Mouse (Mus musculus) neural tube, embryonic 15.5 days (tissue): ENCODE measurements around the gene En1. TPM values are rescaled to one million over a fixed set of nuclear protein-coding genes. Genes with fewer than 3 reads are reported as not detected.

Experiments used
- ATAC-seq: fragments of 200-750 bp; cut with Nextera tagmentation; 2 replicates; pipeline ENCODE4 v1.8.0; 2017; ENCODE audit warnings: mild to moderate bottlenecking, moderate TSS enrichment, moderate library complexity; ENCODE audit not compliant: low FRiP score
- H3K27ac ChIP-seq: fragments of 300-500 bp; sonication (generic); replicated peaks from 2 replicates; pipeline ENCODE4 v1.5.1; 2015; ENCODE audit warnings: mild to moderate bottlenecking, inconsistent platforms
- H3K27me3 ChIP-seq: fragments of 300-500 bp; sonication (generic); replicated peaks from 2 replicates; pipeline ENCODE4 v1.6.1; 2015; ENCODE audit warnings: inconsistent platforms
- H3K36me3 ChIP-seq: fragments of 300-500 bp; sonication (generic); 2 replicates; pipeline ENCODE4 v1.6.1; 2015; ENCODE audit warnings: inconsistent platforms
- H3K4me1 ChIP-seq: fragments of 300-500 bp; sonication (generic); 2 replicates; pipeline ENCODE4 v1.6.1; 2015; ENCODE audit warnings: inconsistent platforms
- H3K4me2 ChIP-seq: fragments of 300-500 bp; sonication (generic); 2 replicates; pipeline ENCODE4 v1.6.1; 2015; ENCODE audit warnings: inconsistent platforms, mild to moderate bottlenecking, moderate library complexity
- H3K4me3 ChIP-seq: fragments of 300-500 bp; sonication (generic); replicated peaks from 2 replicates; pipeline ENCODE4 v1.5.1; 2015; ENCODE audit warnings: mild to moderate bottlenecking, inconsistent platforms
- H3K9ac ChIP-seq: fragments of 300-500 bp; sonication (generic); replicated peaks from 2 replicates; pipeline ENCODE4 v1.6.1; 2015; ENCODE audit warnings: mild to moderate bottlenecking, inconsistent platforms
- H3K9me3 ChIP-seq: fragments of 300-500 bp; sonication (generic); replicated peaks from 2 replicates; pipeline ENCODE4 v1.6.1; 2016; ENCODE audit warnings: inconsistent platforms
- WGBS: fragments of 180-500 bp; shearing (Covaris S2); methylation state at CpG from one replicate; pipeline ENCODE4 v1.1.7; 2015; ENCODE audit warnings: mixed read lengths; 5-methylcytosine and 5-hydroxymethylcytosine counted together
- polyA plus RNA-seq: library from polyadenylated mRNA; unstranded; fragments of >200 nt; fragmentation: Nextera tagmentation; extraction: Ambion mirVana; gene quantifications from 2 replicates; pipeline ENCODE4 v1.2.1, GENCODE M21; 2015

The En1 gene
- 1.0 and 1.2 TPM in 2 replicates for polyA plus RNA-seq

- Histone ChIP-seq H3K9me3 (no peaks in the 10 kb centered on the region), H3K4me2 (peak within 1 kb of the TSS; percentile 65), H3K4me3 (peak within 1 kb of the TSS; percentile 41), H3K9ac (peak within 1 kb of the TSS; percentile 37), H3K27me3 (peaks cover 81% of the 10 kb centered on the region), H3K36me3 (no peaks in the 10 kb centered on the region), H3K4me1 (peaks cover 23% of the 10 kb centered on the region), H3K27ac (peak within 1 kb of the TSS; percentile 6)
- under 1% methylated on average over 35 of the region's 35 CpGs for WGBS
- ATAC-seq: no peak
These were observed at the start of gene En1 for GRCm38 (mm10) chr1:120602031-120602730. Gene En1, plus strand, starts transcription at chr1:120602418.

- Histone ChIP-seq H3K4me1 (no peaks in the 10 kb centered on the region), H3K4me3 (no peak overlapping the region), H3K36me3 (no peaks in the 10 kb centered on the region), H3K27ac (no peak overlapping the region), H3K4me2 (no peak overlapping the region), H3K9me3 (no peaks in the 10 kb centered on the region), H3K27me3 (no peaks in the 10 kb centered on the region), H3K9ac (no peak overlapping the region)
- ATAC-seq: no peak; the same call in 1 of the 2 replicates
- 67% methylated on average over 15 of the region's 15 CpGs for WGBS
These were observed 45.0 kb upstream of the En1 start for GRCm38 (mm10) chr1:120556926-120557846.

DNA sequence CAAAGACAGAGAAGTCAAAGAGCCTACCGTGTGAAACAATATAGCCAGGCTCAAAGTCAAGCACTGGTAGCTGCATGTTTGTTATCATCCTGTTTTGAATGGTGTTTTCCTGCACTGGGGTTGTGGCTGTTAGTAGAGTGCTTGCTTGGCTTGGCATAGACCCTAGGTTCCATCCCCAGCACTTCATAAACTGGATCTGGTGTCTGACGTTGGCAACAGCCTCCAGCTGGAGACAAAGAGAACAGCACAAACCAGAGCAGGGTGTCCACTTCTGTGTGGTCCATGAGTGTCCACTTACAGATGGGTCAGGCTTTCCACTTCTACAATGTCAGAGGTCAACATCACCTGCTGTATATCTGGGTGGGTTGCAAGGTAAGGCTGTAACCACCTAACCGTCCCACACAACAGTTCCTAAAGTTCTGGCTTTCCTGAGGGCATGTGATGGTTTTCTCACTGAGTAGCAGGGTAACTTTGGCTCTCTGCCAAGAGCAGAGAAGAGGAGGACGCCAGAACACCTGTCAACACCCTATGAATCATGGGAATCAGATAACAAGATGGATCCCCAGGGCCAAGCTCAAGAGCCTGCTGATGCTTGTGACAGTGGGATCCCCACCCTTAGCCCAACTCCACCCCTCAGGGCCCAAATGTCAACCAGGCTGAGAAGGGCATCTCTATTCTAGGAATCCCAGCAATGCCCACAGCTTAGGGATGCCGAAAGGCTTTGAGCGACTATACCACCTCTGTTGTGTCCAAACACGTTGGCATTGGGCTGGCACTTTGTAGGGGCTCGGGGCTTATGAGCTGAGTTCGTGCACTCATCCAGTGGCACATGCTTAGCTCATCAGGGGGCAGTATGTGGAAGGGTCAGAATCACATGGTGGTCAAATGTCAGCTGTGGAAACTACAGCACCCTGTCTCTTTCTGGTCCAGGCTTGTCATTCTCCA, 43.6 kb upstream of the En1 start:
- H3K9me3 ChIP-seq: no peaks in the 10 kb centered on the region
- no peaks in the 10 kb centered on the region for H3K27me3 ChIP-seq
- WGBS: 77% methylated on average over 9 of the region's 9 CpGs
- H3K4me1 ChIP-seq: no peaks in the 10 kb centered on the region
- no peak overlapping the region for H3K4me2 ChIP-seq
- H3K9ac ChIP-seq: no peak overlapping the region
- ATAC-seq: no peak
- H3K27ac ChIP-seq: no peak overlapping the region
- no peaks in the 10 kb centered on the region for H3K36me3 ChIP-seq
- H3K4me3 ChIP-seq: no peak overlapping the region

GRCm38 (mm10) chr1:120559911-120560310, 42.3 kb upstream of the En1 start:
- no peaks in the 10 kb centered on the region for H3K36me3 ChIP-seq
- H3K4me1 ChIP-seq: no peaks in the 10 kb centered on the region
- no peak overlapping the region for H3K27ac ChIP-seq
- no peaks in the 10 kb centered on the region for H3K27me3 ChIP-seq
- H3K9me3 ChIP-seq: no peaks in the 10 kb centered on the region
- no peak overlapping the region for H3K4me3 ChIP-seq
- ATAC-seq: no peak
- WGBS: 84% methylated on average over 5 of the region's 5 CpGs
- H3K4me2 ChIP-seq: no peak overlapping the region
- H3K9ac ChIP-seq: no peak overlapping the region

DNA sequence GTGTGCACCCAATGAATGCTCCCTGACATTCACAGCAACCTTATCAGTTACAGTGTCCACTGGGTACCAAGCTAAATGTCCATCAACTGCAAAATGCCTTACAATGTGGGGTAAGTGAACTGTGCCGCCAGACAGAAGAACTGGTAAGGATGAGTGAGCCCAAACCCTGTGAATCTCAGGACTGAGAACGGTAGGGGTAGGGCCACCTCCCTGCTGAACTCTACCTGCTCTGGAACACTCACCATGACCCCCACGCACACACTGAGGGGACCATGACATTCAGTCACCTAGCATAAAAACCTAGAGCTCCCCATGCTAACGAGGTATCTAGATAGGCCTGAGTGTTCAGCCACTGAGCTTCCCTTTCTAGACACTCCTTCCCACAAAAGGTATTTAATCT, 20.9 kb upstream of the En1 start:
- H3K4me3 ChIP-seq: no peak overlapping the region
- H3K9ac ChIP-seq: no peak overlapping the region
- H3K9me3 ChIP-seq: no peaks in the 10 kb centered on the region
- H3K4me1 ChIP-seq: no peaks in the 10 kb centered on the region
- ATAC-seq: no peak
- H3K27me3 ChIP-seq: peaks cover 16% of the 10 kb centered on the region; the same call in 1 of the 2 replicates
- no peak overlapping the region for H3K4me2 ChIP-seq
- no peaks in the 10 kb centered on the region for H3K36me3 ChIP-seq
- WGBS: 73% methylated on average over 4 of the region's 4 CpGs
- no peak overlapping the region for H3K27ac ChIP-seq

- Histone ChIP-seq H3K9ac (no peak overlapping the region), H3K36me3 (no peaks in the 10 kb centered on the region), H3K4me1 (no peaks in the 10 kb centered on the region), H3K4me3 (no peak overlapping the region), H3K9me3 (no peaks in the 10 kb centered on the region), H3K4me2 (no peak overlapping the region), H3K27ac (no peak overlapping the region), H3K27me3 (peaks cover 37% of the 10 kb centered on the region)
- 16% methylated on average over 2 of the region's 2 CpGs for WGBS
- no peak for ATAC-seq
These were observed 16.7 kb upstream of the En1 start for GRCm38 (mm10) chr1:120585481-120585880.

GRCm38 (mm10) chr1:120586500-120587110, 15.6 kb upstream of the En1 start:
- Histone ChIP-seq H3K4me3 (no peak overlapping the region), H3K36me3 (no peaks in the 10 kb centered on the region), H3K9ac (no peak overlapping the region), H3K27me3 (peaks cover 47% of the 10 kb centered on the region), H3K27ac (no peak overlapping the region), H3K4me2 (no peak overlapping the region), H3K9me3 (no peaks in the 10 kb centered on the region), H3K4me1 (no peaks in the 10 kb centered on the region)
- 12% methylated on average over 7 of the region's 7 CpGs for WGBS
- peak; percentile 68; the same call in 1 of the 2 replicates for ATAC-seq

GRCm38 (mm10) chr1:120587431-120587830, 14.8 kb upstream of the En1 start:
- no peak for ATAC-seq
- no peak overlapping the region for H3K9ac ChIP-seq
- H3K4me3 ChIP-seq: no peak overlapping the region
- H3K27me3 ChIP-seq: peaks cover 51% of the 10 kb centered on the region
- H3K36me3 ChIP-seq: no peaks in the 10 kb centered on the region
- H3K9me3 ChIP-seq: no peaks in the 10 kb centered on the region
- no peak overlapping the region for H3K27ac ChIP-seq
- H3K4me2 ChIP-seq: no peak overlapping the region
- H3K4me1 ChIP-seq: no peaks in the 10 kb centered on the region
- 64% methylated on average over 10 of the region's 12 CpGs for WGBS

DNA sequence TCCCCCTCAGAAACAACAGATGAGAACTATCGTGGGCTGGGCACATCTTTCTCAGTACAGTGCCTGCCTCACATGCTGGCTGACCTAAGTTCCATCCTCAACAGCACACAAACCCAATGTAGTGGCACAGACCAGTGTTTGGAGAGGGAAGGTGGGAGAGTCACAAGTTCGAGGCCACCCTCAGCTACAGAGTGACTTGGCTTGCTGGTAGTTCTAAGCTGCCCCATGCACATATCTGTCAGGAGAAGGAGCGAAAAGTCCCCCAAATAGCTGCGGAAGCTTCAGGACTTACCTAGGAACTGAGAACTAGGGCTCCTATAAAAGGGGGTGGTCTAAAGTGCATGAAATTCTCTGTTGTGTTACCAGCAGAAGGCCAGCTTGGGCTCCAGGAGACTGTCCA, 14.3 kb upstream of the En1 start:
- 78% methylated on average over 4 of the region's 4 CpGs for WGBS
- Histone ChIP-seq H3K36me3 (no peaks in the 10 kb centered on the region), H3K4me2 (no peak overlapping the region), H3K27ac (no peak overlapping the region), H3K4me3 (no peak overlapping the region), H3K27me3 (peaks cover 56% of the 10 kb centered on the region), H3K4me1 (no peaks in the 10 kb centered on the region), H3K9ac (no peak overlapping the region), H3K9me3 (no peaks in the 10 kb centered on the region)
- ATAC-seq: no peak

DNA sequence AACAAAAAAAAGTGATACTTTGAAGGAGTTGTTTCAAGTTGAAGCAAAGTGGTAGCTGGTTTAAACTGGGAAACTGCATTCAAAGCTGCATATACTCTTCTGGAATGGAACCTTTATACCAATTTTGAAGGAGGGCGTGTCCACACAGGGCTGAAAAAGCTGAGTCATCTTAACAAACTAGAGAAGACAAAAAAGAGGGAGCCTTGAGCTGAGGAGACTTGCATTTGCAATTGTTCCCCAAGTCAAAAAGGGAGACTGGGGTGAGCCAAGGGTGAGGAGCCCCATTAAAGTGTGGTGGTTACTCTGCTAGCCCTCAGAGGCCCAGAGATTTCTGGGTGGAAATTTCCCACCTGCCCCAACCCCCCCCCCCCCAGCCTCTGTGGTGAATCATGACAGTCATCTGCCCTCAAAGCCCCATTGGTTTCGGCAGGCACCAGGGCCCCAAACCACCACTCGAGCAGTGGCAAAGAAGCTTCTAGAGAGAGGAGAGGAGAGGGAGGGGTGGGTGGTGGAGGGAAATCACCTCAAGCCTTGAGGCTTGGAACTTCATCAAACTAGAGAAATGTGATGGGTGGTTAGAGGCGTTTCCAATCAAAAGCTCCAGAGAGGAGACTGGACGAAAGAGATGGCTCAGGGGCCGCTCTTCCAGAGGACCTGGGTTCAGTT, 13.7 kb upstream of the En1 start:
- 86% methylated on average over 6 of the region's 6 CpGs for WGBS
- ATAC-seq: no peak
- Histone ChIP-seq H3K27ac (no peak overlapping the region), H3K9ac (no peak overlapping the region), H3K4me3 (no peak overlapping the region), H3K36me3 (no peaks in the 10 kb centered on the region), H3K4me2 (no peak overlapping the region), H3K9me3 (no peaks in the 10 kb centered on the region), H3K27me3 (peaks cover 58% of the 10 kb centered on the region), H3K4me1 (no peaks in the 10 kb centered on the region)
